Mouse (Mus musculus) neutrophil, adult 65 days (primary cell): Measurements from ENCODE around the gene Pcsk6. TPM values are rescaled to one million over a fixed set of nuclear protein-coding genes. Genes with fewer than 3 reads are reported as not detected.

Source experiments
- total RNA-seq: library from RNA; stranded (reverse); gene quantifications from 2 replicates; pipeline ENCODE4 v1.2.4, GENCODE M21; 2023

Pcsk6 gene
- 0.57 and 1.1 TPM in 2 replicates for total RNA-seq

GRCm38 (mm10) chr7:65861591-65862472 lies at the start of gene Pcsk6:
Pcsk6 (plus strand) TSS chr7:65861734.

DNA sequence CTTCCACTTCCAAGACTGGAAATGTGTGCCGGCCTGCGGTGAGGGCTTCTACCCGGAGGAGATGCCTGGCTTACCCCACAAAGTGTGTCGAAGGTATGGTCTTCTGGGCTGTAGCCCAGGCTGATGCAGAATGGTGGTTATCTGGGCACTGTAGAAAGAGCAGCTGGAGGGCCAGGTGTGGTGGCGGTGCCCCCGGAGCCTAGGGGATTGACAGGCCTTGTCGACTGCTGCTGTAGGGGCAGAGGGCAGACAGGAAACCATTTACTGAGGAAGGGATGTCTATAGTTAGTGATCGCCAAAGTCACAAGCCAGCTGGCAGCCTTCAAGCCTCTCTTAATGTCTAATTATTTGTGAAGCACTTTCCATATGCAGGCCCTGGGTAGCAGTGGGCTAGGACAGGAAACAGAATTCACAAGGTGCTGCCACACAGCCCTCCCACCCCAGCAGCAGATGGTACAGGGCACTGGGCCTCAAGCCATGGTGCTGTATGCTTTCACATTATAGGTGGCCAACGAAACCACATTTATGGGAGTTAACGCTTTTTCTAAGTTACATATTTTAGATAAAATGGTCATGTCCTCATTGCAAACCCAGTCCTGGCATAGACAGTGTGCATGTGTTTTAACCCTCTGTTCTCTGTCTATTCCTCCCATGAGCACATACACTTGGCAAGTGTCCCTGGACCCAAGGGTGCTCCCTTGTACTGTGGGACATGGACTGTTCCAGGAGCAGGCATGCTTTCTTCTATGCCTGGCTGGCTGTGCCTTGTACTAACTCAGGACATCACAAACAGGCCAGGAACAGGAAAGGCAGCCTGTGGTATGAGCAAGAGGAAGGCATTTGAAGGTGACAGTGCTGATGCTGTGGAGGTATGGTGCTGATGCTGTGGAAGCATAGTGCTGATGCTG lies 182.3 kb downstream of the Pcsk6 start, which contains the start of gene Gm45213:
Gm45213 (plus strand) TSS at position 51 of the 908 bp plus-strand sequence.

GRCm38 (mm10) chr7:66058703-66059102 lies 197.2 kb downstream of the Pcsk6 start, which contains the start of gene Snrpa1:
Snrpa1 (plus strand) TSS chr7:66059003.

DNA sequence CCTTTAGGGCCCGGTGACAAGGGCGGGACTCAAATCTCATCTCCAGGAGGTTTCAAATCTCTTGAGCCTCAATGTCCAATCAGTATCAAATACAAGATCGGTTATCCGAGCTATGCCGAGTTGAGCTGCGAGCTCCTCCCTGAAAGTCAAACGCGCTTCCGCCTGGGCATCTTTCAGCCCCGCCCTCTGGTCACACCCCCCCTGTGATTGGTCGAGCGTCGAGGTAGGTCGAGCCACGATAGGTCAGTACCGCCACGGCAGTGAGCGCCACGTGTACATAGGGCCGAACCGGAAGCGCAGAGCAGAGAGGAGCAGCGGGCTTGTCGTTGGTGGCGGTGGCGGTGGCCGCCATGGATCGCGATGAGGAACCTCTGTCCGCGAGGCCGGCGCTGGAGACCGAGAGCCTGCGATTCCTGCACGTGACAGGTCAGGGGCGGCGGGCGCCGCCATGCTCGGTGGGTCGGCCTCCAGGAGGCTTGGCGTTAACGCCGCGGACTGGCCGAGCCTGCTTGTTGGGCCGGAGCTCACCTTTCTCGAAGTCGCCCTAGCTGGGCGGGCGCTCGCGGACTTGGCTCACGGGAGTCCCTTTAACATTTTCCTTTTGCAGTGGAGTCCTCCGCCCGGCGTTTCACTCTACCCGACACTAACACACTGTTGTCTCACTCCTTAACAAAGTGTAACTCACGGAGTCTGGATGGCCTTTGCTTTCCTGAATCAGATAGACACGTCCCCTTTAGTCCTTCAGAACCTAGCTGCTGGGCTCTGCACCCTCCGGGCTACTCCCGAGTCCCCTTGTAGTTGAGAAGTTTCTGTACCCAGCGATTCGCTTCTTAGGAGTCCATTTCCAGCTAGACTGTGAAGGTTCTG lies 218.1 kb downstream of the Pcsk6 start, which contains the start of gene Selenos:
Selenos (plus strand) TSS at position 286 of the 867 bp plus-strand sequence.

Other genes starting within 250 kb of the Pcsk6 start
- 3.7 TPM in 2 replicates for gene Tarsl2, start 216.8 kb upstream of the Pcsk6 start, total RNA-seq
- gene Tm2d3, start 170.6 kb upstream of the Pcsk6 start, total RNA-seq: 10.2 and 11.9 TPM in 2 replicates
- gene Gm45213, start 181.9 kb downstream of the Pcsk6 start, total RNA-seq: not detected in 2 replicates
- gene Snrpa1, start 197.3 kb downstream of the Pcsk6 start, total RNA-seq: 21.9 and 26.5 TPM in 2 replicates
- 35.6 and 37.5 TPM in 2 replicates for gene Selenos, start 217.9 kb downstream of the Pcsk6 start, total RNA-seq
- gene Chsy1, start 247.8 kb downstream of the Pcsk6 start, total RNA-seq: 38.6 and 48.2 TPM in 2 replicates